Mouse (Mus musculus) neural tube, embryonic 11.5 days (tissue): Measurements from ENCODE around the gene Srpr. TPM values are rescaled to one million over a fixed set of nuclear protein-coding genes. Genes with fewer than 3 reads are reported as not detected.

Source experiments
- polyA plus RNA-seq: library from polyadenylated mRNA; unstranded; fragments of >200 nt; fragmentation: Nextera tagmentation; extraction: Ambion mirVana; gene quantifications from 2 replicates; pipeline ENCODE4 v1.2.1, GENCODE M21; 2014

The Srpr gene
- polyA plus RNA-seq, 1 experiment from 2014 or later: 105 TPM

Other genes starting within 250 kb of the Srpr start
- 12.3 and 16.1 TPM in 2 replicates for gene St3gal4, start 80.9 kb upstream of the Srpr start, polyA plus RNA-seq
- gene Dcps, start 24.1 kb upstream of the Srpr start, polyA plus RNA-seq: 88.7 and 92.0 TPM in 2 replicates
- 15.1 and 16.6 TPM in 2 replicates for gene Tirap, start 116 bp downstream of the Srpr start, polyA plus RNA-seq
- 34.7 and 35.6 TPM in 2 replicates for gene Foxred1, start 10.9 kb downstream of the Srpr start, polyA plus RNA-seq
- gene Fam118b, start 67.6 kb downstream of the Srpr start, polyA plus RNA-seq: 74.9 and 78.6 TPM in 2 replicates
- 29.4 and 32.4 TPM in 2 replicates for gene Rpusd4, start 67.7 kb downstream of the Srpr start, polyA plus RNA-seq
- 8.5 and 11.5 TPM in 2 replicates for gene Cdon, start 221.0 kb downstream of the Srpr start, polyA plus RNA-seq